Mouse (Mus musculus) liver, embryonic 11.5 days (tissue): ENCODE results near the gene Clec1b. TPM values are rescaled to one million over a fixed set of nuclear protein-coding genes. Genes with fewer than 3 reads are reported as not detected.

ENCODE experiments used
- ATAC-seq: fragments of 200-750 bp; cut with Nextera tagmentation; replicated peaks from 2 replicates; pipeline ENCODE4 v1.8.0; 2017; ENCODE audit warnings: moderate number of reproducible peaks, mild to moderate bottlenecking, moderate TSS enrichment, moderate library complexity; ENCODE audit not compliant: low FRiP score
- DNase-seq: peaks from one replicate; pipeline ENCODE4 v3.0.0-alpha.2; 2017; ENCODE audit warnings: low spot score
- H3K27ac ChIP-seq: fragments of 300-500 bp; sonication (generic); 2 replicates; pipeline ENCODE4 v1.5.1; 2014; ENCODE audit warnings: mild to moderate bottlenecking, low read depth, low read length, control low read depth
- H3K27me3 ChIP-seq: fragments of 300-500 bp; sonication (generic); replicated peaks from 2 replicates; pipeline ENCODE4 v1.6.1; 2014; ENCODE audit warnings: low read length, mixed read lengths; ENCODE audit not compliant: control insufficient read depth, insufficient read depth
- H3K36me3 ChIP-seq: fragments of 300-500 bp; sonication (generic); 2 replicates; pipeline ENCODE4 v1.6.1; 2014; ENCODE audit warnings: mild to moderate bottlenecking, low read length, moderate library complexity, mixed read lengths; ENCODE audit not compliant: control insufficient read depth, insufficient read depth
- H3K4me1 ChIP-seq: fragments of 300-500 bp; sonication (generic); replicated peaks from 2 replicates; pipeline ENCODE4 v1.6.1; 2014; ENCODE audit warnings: low read length, mixed read lengths; ENCODE audit not compliant: control insufficient read depth, insufficient read depth
- H3K4me2 ChIP-seq: fragments of 300-500 bp; sonication (generic); 2 replicates; pipeline ENCODE4 v1.6.1; 2014; ENCODE audit warnings: mild to moderate bottlenecking, control low read depth, moderate library complexity
- H3K4me3 ChIP-seq: fragments of 300-500 bp; sonication (generic); 2 replicates; pipeline ENCODE4 v1.5.1; 2014; ENCODE audit warnings: low read depth, low read length, control low read depth
- H3K9ac ChIP-seq: fragments of 300-500 bp; sonication (generic); 2 replicates; pipeline ENCODE4 v1.6.1; 2014; ENCODE audit warnings: low read depth, low read length, control low read depth
- H3K9me3 ChIP-seq: fragments of 300-500 bp; sonication (generic); 2 replicates; pipeline ENCODE4 v1.6.1; 2016; ENCODE audit warnings: low read length, inconsistent platforms, mixed read lengths; ENCODE audit not compliant: control insufficient read depth
- WGBS: fragments of 180-500 bp; shearing (Covaris S2); extraction: QIAGEN DNeasy Blood & Tissue Kit; methylation state at CpG from one replicate; pipeline ENCODE4 v1.1.7; 2014; 5-methylcytosine and 5-hydroxymethylcytosine counted together
- polyA plus RNA-seq: library from polyadenylated mRNA; unstranded; fragments of >200 nt; fragmentation: Nextera tagmentation; extraction: Ambion mirVana; gene quantifications from 2 replicates; pipeline ENCODE4 v1.2.1, GENCODE M21; 2014

The Clec1b gene
- polyA plus RNA-seq, result 39.2 and 39.8 TPM in 2 replicates

DNA sequence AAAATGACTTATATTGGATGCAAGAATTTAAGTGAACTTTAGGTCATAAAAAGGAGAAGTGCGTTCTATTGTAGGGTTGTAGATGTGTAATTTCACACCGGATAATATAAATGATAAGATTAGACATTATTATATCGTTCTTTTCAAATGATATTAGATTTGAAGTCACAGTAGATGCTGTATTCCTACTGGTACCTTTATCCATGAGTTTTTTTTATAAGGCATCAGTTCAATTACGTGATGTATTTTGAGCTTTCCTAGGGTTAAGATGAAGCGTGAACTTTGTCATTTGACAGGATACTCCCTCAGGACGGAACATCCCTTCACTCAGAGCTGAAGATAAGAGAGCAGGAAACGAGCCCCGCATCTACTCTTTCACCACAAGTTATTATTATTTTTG lies at the start of gene Clec1b:
TSS of gene Clec1b (plus strand) at position 301 of the 400 bp plus-strand sequence.
- no peak within 1 kb of the TSS for H3K9ac ChIP-seq
- no peaks in the 10 kb centered on the region for H3K36me3 ChIP-seq
- DNase-seq, result no peak
- WGBS, result 51% methylated on average over 8 of the region's 8 CpGs
- 0 out of 2 replicates have a peak within 1 kb of the TSS, but pooled peaks have one; percentile 14 for H3K4me3 ChIP-seq
- no peaks in the 10 kb centered on the region for H3K4me1 ChIP-seq
- no peak for ATAC-seq
- no peaks in the 10 kb centered on the region for H3K9me3 ChIP-seq
- no peaks in the 10 kb centered on the region for H3K27me3 ChIP-seq
- peak within 1 kb of the TSS; percentile 20 for H3K4me2 ChIP-seq
- H3K27ac ChIP-seq, result no peak within 1 kb of the TSS

DNA sequence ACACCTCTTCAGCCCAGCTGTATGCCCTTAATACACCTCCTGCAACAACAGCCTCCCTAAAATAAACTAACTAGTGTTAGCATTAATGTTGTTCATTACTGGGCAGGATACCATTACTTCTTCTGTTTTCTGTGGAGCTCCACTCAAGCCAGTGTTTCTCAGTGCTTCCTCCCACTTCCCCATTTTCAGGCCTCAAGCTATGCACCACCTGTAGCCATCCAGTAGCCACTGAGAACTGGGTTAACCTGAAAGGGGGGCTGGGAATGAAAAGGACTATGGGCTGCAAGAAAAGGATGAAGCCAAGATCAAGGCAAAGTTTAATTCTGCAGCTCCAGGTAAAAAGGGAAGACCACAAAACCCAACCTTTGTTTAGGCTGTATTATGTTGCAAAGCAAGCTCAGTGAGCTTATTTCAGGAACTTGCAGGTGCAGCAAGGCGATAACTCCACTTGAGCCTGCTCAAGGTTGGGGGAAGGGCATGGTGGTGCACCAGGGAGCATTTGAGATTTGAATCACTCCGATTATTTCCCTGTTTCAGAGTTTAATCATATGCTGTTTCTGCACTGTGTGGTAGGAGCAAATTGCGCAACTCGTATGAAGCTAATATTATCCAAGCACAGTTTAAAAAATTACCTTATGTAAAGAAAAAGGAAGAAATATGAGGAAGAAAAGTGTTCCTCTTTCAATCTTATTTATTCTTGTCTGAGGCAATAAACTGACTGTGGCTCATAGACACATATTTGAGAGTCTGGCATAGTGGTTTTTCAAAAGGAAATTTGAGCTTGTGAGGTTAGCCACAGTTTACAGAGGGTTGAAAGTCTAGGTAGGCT lies 47.4 kb upstream of the Clec1b start:
- Histone ChIP-seq H3K4me3 (no peak overlapping the region), H3K9me3 (peaks cover 3% of the 10 kb centered on the region; the same call in 1 of the 2 replicates), H3K36me3 (no peaks in the 10 kb centered on the region), H3K27ac (no peak overlapping the region), H3K9ac (no peak overlapping the region), H3K4me1 (no peaks in the 10 kb centered on the region; the same call in 1 of the 2 replicates), H3K27me3 (no peaks in the 10 kb centered on the region), H3K4me2 (no peak overlapping the region)
- 39% methylated on average over 4 of the region's 4 CpGs for WGBS
- ATAC-seq, result peak; percentile 47
- no peak for DNase-seq

DNA sequence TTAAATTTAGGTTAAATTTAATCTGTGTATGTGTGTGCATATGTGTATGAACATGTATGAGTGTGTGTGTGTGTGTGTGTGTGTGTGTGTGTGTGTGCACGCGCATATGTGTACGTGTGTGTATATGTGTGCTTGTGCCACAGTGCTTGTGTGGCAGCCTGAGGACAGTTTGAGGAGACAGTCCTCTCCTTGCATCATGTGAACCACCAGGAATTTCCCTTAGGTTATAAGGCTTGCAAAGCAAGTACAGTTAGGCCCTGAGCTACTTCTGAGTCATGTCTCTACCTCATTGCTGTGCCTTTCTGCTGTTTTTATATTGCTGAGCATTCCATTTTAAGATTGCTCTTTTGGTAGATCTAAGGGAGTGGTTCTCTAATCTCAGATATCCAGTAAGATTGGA lies 46.0 kb upstream of the Clec1b start:
- peaks cover 3% of the 10 kb centered on the region; the same call in 1 of the 2 replicates for H3K9me3 ChIP-seq
- no peak overlapping the region for H3K4me2 ChIP-seq
- no peak overlapping the region for H3K27ac ChIP-seq
- whole genome bisulfite sequencing, result 80% methylated on average over 3 of the region's 3 CpGs
- ATAC-seq (no peak), DNase-seq (no peak)
- H3K36me3 ChIP-seq, result no peaks in the 10 kb centered on the region
- H3K4me1 ChIP-seq, result no peaks in the 10 kb centered on the region; the same call in 1 of the 2 replicates
- H3K4me3 ChIP-seq, result no peak overlapping the region
- no peaks in the 10 kb centered on the region for H3K27me3 ChIP-seq
- no peak overlapping the region for H3K9ac ChIP-seq

DNA sequence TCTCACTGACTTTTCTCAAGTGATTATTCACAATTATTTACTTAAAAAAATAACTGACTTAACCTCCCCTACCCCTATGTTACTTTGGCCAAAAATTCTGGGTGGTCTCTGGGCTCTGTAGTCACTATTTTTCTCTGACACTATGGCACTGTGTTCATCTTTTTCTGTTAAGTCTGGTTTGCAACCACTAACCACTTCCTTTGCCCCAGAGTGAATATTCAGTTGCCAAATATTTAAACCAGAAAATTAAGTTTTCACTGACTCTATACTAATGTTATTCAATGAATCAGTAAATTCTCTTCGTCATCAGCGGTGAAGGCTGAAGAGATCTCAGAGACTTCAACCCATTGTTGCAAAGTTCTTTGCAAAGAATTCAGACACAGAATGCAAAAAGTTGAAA lies 41.3 kb upstream of the Clec1b start:
- H3K9ac ChIP-seq, result no peak overlapping the region
- H3K4me2 ChIP-seq, result no peak overlapping the region
- H3K4me3 ChIP-seq, result no peak overlapping the region
- H3K36me3 ChIP-seq, result no peaks in the 10 kb centered on the region
- ATAC-seq, result no peak
- no peak for DNase-seq
- H3K27ac ChIP-seq, result no peak overlapping the region
- H3K27me3 ChIP-seq, result no peaks in the 10 kb centered on the region
- H3K9me3 ChIP-seq, result no peaks in the 10 kb centered on the region
- no peaks in the 10 kb centered on the region for H3K4me1 ChIP-seq
- WGBS, result 89% methylated on average over 2 of the region's 2 CpGs

DNA sequence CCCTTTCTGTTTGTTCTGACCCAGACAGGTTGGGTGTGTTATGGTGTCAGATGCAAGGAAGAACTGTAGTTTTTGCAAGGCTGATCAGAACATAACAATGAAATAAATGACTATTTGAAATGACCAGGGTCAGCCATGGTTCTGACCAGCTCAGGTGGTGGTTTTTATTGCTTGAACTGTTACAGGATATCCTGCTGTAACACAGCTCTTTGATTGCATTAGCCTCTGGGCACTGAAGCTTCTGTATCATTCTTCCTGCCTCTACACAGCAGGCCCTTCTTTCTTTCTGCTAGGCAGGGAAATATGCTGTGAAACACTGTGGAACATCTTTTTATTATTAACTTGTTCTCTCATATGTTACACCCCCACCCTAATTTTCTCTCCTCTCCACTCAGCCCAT lies 40.7 kb upstream of the Clec1b start:
- DNase-seq (no peak), ATAC-seq (no peak)
- Histone ChIP-seq H3K9ac (no peak overlapping the region), H3K4me3 (no peak overlapping the region), H3K4me2 (no peak overlapping the region), H3K27ac (no peak overlapping the region), H3K4me1 (no peaks in the 10 kb centered on the region), H3K27me3 (no peaks in the 10 kb centered on the region), H3K9me3 (no peaks in the 10 kb centered on the region), H3K36me3 (no peaks in the 10 kb centered on the region)

DNA sequence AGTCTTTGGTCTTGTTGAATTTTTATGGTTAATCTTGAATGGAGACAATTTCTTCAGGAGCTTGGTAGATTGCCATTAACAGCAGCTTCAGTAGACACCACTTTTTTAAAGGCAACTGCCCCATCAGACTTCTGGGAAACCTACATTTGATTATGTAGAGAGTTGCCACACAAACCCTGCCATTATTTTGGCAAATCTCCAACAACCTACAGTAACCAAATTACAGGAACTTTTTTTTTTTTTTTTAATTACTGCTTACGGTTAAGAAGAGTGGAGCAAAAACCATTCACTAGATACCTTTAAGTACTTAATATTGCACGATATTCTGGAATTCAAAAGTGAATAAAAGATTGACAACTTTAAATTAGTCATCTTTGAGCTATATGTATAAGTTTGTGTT lies 37.6 kb upstream of the Clec1b start:
- Histone ChIP-seq H3K27me3 (no peaks in the 10 kb centered on the region), H3K4me1 (no peaks in the 10 kb centered on the region), H3K27ac (no peak overlapping the region), H3K9me3 (no peaks in the 10 kb centered on the region), H3K36me3 (no peaks in the 10 kb centered on the region), H3K9ac (no peak overlapping the region), H3K4me3 (no peak overlapping the region), H3K4me2 (no peak overlapping the region)
- WGBS, result 86% methylated on average over 2 of the region's 2 CpGs
- ATAC-seq (no peak), DNase-seq (no peak)

DNA sequence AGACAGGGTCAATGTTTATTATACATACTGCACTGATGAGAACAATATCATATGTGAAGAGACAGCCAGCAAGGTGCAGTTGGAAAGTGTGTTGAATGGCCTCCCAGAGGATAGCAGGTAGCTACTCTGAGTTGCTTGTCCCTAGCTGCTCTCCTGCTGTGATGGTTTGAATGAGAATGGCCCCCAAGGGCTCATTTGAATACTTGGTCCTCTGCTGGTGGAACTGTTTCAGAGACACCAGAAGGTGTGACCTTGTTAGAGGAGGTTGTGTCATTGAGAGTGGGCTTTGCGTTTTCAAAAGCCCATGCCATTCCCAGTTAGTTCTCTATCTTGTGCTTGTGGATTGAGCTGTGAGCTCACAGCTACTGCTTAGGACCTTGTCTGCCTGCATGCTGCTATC lies 33.2 kb upstream of the Clec1b start:
- H3K27me3 ChIP-seq, result no peaks in the 10 kb centered on the region
- H3K4me3 ChIP-seq, result no peak overlapping the region
- no peaks in the 10 kb centered on the region for H3K9me3 ChIP-seq
- H3K27ac ChIP-seq, result no peak overlapping the region
- ATAC-seq (no peak), DNase-seq (no peak)
- H3K9ac ChIP-seq, result no peak overlapping the region
- H3K4me1 ChIP-seq, result no peaks in the 10 kb centered on the region
- 32% methylated on average over 1 of the region's 1 CpGs for WGBS
- H3K36me3 ChIP-seq, result no peaks in the 10 kb centered on the region
- H3K4me2 ChIP-seq, result no peak overlapping the region

DNA sequence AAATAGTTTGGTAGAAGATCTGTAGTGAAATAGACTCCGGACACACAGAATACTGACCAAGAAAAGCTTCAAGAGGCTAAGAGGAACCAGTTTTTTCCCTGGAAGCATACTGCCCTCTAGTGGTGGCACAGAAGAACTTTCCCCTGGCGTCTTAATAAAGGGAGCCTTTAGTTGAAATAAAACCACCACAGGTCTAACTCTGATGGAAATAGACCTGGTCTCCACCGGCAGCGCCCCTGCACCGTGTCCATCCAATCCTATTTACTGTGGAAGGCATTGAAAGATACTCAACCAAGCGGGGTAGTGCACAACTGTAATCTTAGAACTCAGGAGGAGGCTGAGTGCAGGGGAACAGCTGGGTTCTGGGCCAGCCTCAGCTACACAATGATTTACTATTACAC lies 31.1 kb upstream of the Clec1b start:
- Histone ChIP-seq H3K27ac (no peak overlapping the region), H3K4me1 (no peaks in the 10 kb centered on the region), H3K27me3 (no peaks in the 10 kb centered on the region), H3K9ac (no peak overlapping the region), H3K4me2 (no peak overlapping the region), H3K4me3 (no peak overlapping the region), H3K9me3 (no peaks in the 10 kb centered on the region), H3K36me3 (no peaks in the 10 kb centered on the region)
- no peak for DNase-seq
- WGBS, result 16% methylated on average over 6 of the region's 6 CpGs
- ATAC-seq, result peak; percentile 64
